Mouse (Mus musculus) heart, adult 2 months (tissue): ENCODE results near the gene Olfr133. TPM values are rescaled to one million over a fixed set of nuclear protein-coding genes. Genes with fewer than 3 reads are reported as not detected.
"Not testable (repeated sequence)": the region's sequence is repeated elsewhere in the genome, so short reads cannot be mapped to it uniquely, and the experiment has no call there.

Experiments
- DNase-seq, 2 experiments: peaks; one replicate each; pipeline ENCODE4 v3.0.0; 2021
- H3K27ac ChIP-seq: fragments of 200-600 bp; 2 replicates; pipeline ENCODE4 v1.8.1; 2022
- H3K27me3 ChIP-seq: fragments of 200-500 bp; 2 replicates; pipeline ENCODE4 v1.6.1; 2012; ENCODE audit warnings: mild to moderate bottlenecking, low read length, inconsistent platforms, mixed read lengths; ENCODE audit not compliant: control insufficient read depth, insufficient read depth
- H3K36me3 ChIP-seq: fragments of 200-500 bp; 2 replicates; pipeline ENCODE4 v1.6.1; 2012; ENCODE audit warnings: low read length, inconsistent platforms; ENCODE audit not compliant: control insufficient read depth, insufficient read depth
- H3K4me1 ChIP-seq: fragments of 200-500 bp; 2 replicates; pipeline ENCODE4 v1.6.1; 2011; ENCODE audit warnings: low read length; ENCODE audit not compliant: control insufficient read depth, insufficient read depth
- H3K4me3 ChIP-seq: fragments of 200-600 bp; 2 replicates; pipeline ENCODE4 v1.8.1; 2022
- H3K79me2 ChIP-seq: fragments of 200-500 bp; replicated peaks from 2 replicates; pipeline ENCODE4 v1.6.1; 2012; ENCODE audit warnings: mild to moderate bottlenecking, inconsistent platforms, low read length, moderate library complexity, mixed read lengths; ENCODE audit not compliant: control insufficient read depth, insufficient read depth
- H3K9ac ChIP-seq: fragments of 200-500 bp; 2 replicates; pipeline ENCODE4 v1.6.1; 2012; ENCODE audit warnings: low read depth, mild to moderate bottlenecking, control low read depth, inconsistent platforms, low read length, mixed read lengths
- CTCF ChIP-seq: fragments of 200-600 bp; IDR thresholded peaks from 2 replicates; pipeline ENCODE4 v1.8.1; 2022; ENCODE audit warnings: antibody characterized with exemption, mild to moderate bottlenecking, moderate library complexity
- EP300 ChIP-seq: fragments of 200-500 bp; IDR thresholded peaks from 2 replicates; pipeline ENCODE4 v1.6.1; 2011; ENCODE audit warnings: low read depth, low read length, control low read depth; ENCODE audit not compliant: insufficient read depth
- POLR2A ChIP-seq: fragments of 200-500 bp; IDR thresholded peaks from 2 replicates; pipeline ENCODE4 v1.6.1; 2011; ENCODE audit warnings: mild to moderate bottlenecking, low read depth, low read length, control low read depth; ENCODE audit not compliant: insufficient read depth
- WGBS: fragments of 180-500 bp; shearing (Covaris S2); methylation state at CpG from one replicate; pipeline ENCODE4 v1.1.7; 2018; 5-methylcytosine and 5-hydroxymethylcytosine counted together
- intact Hi-C: fragments of 180-260 bp; cut with DNase I; formaldehyde crosslinking; loops from one replicate; pipeline ENCODE4 v1.15.1; 2025
- long read RNA-seq: library from polyadenylated mRNA; stranded (forward); transcript quantifications from one replicate; pipeline ENCODE4 v2.0.0, GENCODE M21; 2021
- polyA plus RNA-seq: library from polyadenylated mRNA; depleted of rRNA; stranded (reverse); fragments of >200 nt; gene quantifications from 2 replicates; pipeline ENCODE4 v1.2.3, GENCODE M21; 2012; rRNA removed
- total RNA-seq, 2 experiments: library from RNA; stranded (reverse); gene quantifications; 2 replicates each; pipeline ENCODE4 v1.2.3; 2021

Gene Olfr133
- total RNA-seq (not detected), polyA plus RNA-seq (not detected in 2 replicates)
- long read RNA-seq = 0 reads

- Histone ChIP-seq H3K36me3 (no peaks in the 10 kb centered on the region), H3K27ac (no peak within 1 kb of the TSS), H3K9ac (no peak within 1 kb of the TSS), H3K79me2 (no peaks in the 10 kb centered on the region), H3K4me1 (no peaks in the 10 kb centered on the region), H3K27me3 (no peaks in the 10 kb centered on the region), H3K4me3 (no peak within 1 kb of the TSS)
- intact Hi-C loops = no loop called here
- no peak for TF ChIP-seq EP300
- TF ChIP-seq POLR2A = no peak
- no peak for TF ChIP-seq CTCF
- no peak for DNase-seq
- 58% methylated on average over 2 of the region's 2 CpGs for WGBS
Observed at GRCm38 (mm10) chr17:38144981-38145380, at the start of gene Olfr133. TSS of gene Olfr133 (plus strand) at chr17:38145281.

DNA sequence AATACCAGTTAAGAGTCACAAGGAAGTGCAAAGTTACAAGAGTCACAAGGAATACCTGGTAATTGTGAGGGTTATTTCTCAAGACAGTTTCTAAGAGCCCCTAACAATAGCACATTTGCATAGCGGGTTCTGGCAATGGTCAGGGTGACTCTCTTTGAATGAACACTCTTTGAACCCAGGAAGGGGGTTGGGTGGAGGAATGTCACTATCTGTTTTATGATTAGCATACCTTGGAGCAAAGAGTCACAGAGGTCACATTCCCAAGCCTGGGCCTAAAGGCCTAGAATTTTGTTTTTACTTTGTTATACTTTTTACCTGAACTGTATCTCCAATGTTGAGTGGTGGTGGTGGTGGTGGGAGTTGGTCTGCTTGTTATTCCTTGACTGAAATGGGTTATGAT lies 20.9 kb upstream of the Olfr133 start:
- H3K36me3 ChIP-seq, H3K27ac ChIP-seq, H3K4me3 ChIP-seq, DNase-seq, H3K27me3 ChIP-seq, H3K9ac ChIP-seq, H3K4me1 ChIP-seq, intact Hi-C loops, H3K79me2 ChIP-seq: not testable (repeated sequence)
- 71% methylated on average over 1 of the region's 1 CpGs for WGBS

DNA sequence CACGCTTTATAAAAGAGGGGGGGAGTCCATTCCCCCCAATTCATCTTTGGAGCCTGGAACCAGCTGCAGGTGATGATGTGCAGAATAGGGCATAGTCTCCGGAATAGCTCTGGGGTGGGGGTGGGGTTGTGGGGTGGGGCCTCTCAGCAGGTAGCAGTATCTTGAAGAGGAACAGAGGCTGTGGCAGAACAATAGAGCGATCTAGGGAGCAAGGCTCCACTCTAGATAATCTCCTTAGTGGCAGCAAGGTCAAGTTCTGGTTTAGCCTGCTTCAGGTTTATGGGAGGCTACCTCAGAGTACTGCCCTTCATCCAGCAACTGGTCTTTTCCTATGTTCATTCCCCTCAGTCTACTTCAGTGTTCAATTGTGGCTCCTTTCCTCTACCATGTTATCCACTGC lies 19.7 kb upstream of the Olfr133 start:
- intact Hi-C loops, H3K4me1 ChIP-seq, H3K9ac ChIP-seq, H3K36me3 ChIP-seq, H3K79me2 ChIP-seq, H3K27me3 ChIP-seq, H3K27ac ChIP-seq, H3K4me3 ChIP-seq, DNase-seq: not testable (repeated sequence)
- WGBS = 63% methylated on average over 3 of the region's 3 CpGs

GRCm38 (mm10) chr17:38134426-38134825 lies 10.7 kb upstream of the Olfr133 start, which contains the start of gene Olfr132:
TSS of gene Olfr132 (minus strand) at chr17:38134526.
- Histone ChIP-seq H3K27me3 (no peaks in the 10 kb centered on the region), H3K79me2 (no peaks in the 10 kb centered on the region), H3K4me1 (no peaks in the 10 kb centered on the region), H3K4me3 (no peak within 1 kb of the TSS), H3K27ac (no peak within 1 kb of the TSS), H3K9ac (no peak within 1 kb of the TSS), H3K36me3 (no peaks in the 10 kb centered on the region)
- 65% methylated on average over 1 of the region's 1 CpGs for WGBS
- intact Hi-C loops = no loop called here
- DNase-seq = no peak
- no peak for TF ChIP-seq CTCF
- no peak for TF ChIP-seq EP300

- no peak for TF ChIP-seq EP300
- TF ChIP-seq POLR2A = no peak
- TF ChIP-seq CTCF = no peak
- Histone ChIP-seq H3K4me1 (no peaks in the 10 kb centered on the region), H3K36me3 (no peaks in the 10 kb centered on the region), H3K4me3 (no peak within 1 kb of the TSS), H3K9ac (no peak within 1 kb of the TSS), H3K27ac (no peak within 1 kb of the TSS), H3K79me2 (no peaks in the 10 kb centered on the region), H3K27me3 (no peaks in the 10 kb centered on the region)
- intact Hi-C loops = no loop called here
- no peak for DNase-seq
- 63% methylated on average over 3 of the region's 3 CpGs for WGBS
Observed at GRCm38 (mm10) chr17:38171088-38171487, 26.0 kb downstream of the Olfr133 start, which contains the start of gene Olfr134. TSS of gene Olfr134 (plus strand) at chr17:38171388.

Other genes starting within 250 kb of the Olfr133 start
- gene Olfr127, start 244.8 kb upstream of the Olfr133 start, total RNA-seq = not detected
- gene Olfr127, start 244.8 kb upstream of the Olfr133 start, polyA plus RNA-seq = not detected in 2 replicates
- gene Olfr128, start 224.7 kb upstream of the Olfr133 start, total RNA-seq = not detected
- gene Olfr128, start 224.7 kb upstream of the Olfr133 start, polyA plus RNA-seq = not detected in 2 replicates
- not detected for gene Olfr761, start 192.2 kb upstream of the Olfr133 start, total RNA-seq
- gene Olfr761, start 192.2 kb upstream of the Olfr133 start, polyA plus RNA-seq = not detected in 2 replicates
- not detected for gene Olfr129, start 85.2 kb upstream of the Olfr133 start, total RNA-seq
- gene Olfr129, start 85.2 kb upstream of the Olfr133 start, polyA plus RNA-seq = not detected in 2 replicates
- gene Olfr130, start 81.4 kb upstream of the Olfr133 start, total RNA-seq = not detected
- gene Olfr130, start 81.4 kb upstream of the Olfr133 start, polyA plus RNA-seq = not detected in 2 replicates
- gene Olfr131, start 56.6 kb upstream of the Olfr133 start, total RNA-seq = not detected
- not detected in 2 replicates for gene Olfr131, start 56.6 kb upstream of the Olfr133 start, polyA plus RNA-seq
- gene Olfr132, start 10.8 kb upstream of the Olfr133 start, total RNA-seq = not detected
- not detected in 2 replicates for gene Olfr132, start 10.8 kb upstream of the Olfr133 start, polyA plus RNA-seq
- not detected for gene Olfr134, start 26.1 kb downstream of the Olfr133 start, total RNA-seq
- gene Olfr134, start 26.1 kb downstream of the Olfr133 start, polyA plus RNA-seq = not detected in 2 replicates
- not detected for gene Olfr135, start 59.1 kb downstream of the Olfr133 start, total RNA-seq
- not detected in 2 replicates for gene Olfr135, start 59.1 kb downstream of the Olfr133 start, polyA plus RNA-seq
- not detected for gene Olfr138, start 115.8 kb downstream of the Olfr133 start, total RNA-seq
- not detected in 2 replicates for gene Olfr138, start 115.8 kb downstream of the Olfr133 start, polyA plus RNA-seq
- not detected for gene Olfr137, start 162.3 kb downstream of the Olfr133 start, total RNA-seq
- gene Olfr137, start 162.3 kb downstream of the Olfr133 start, polyA plus RNA-seq = not detected in 2 replicates
- gene Olfr136, start 184.6 kb downstream of the Olfr133 start, total RNA-seq = not detected
- not detected in 2 replicates for gene Olfr136, start 184.6 kb downstream of the Olfr133 start, polyA plus RNA-seq